Mouse (Mus musculus): ENCODE data around the gene Taar7e. TPM values are rescaled to one million over a fixed set of nuclear protein-coding genes. Genes with fewer than 3 reads are reported as not detected.

Taar7e gene
- polyA plus RNA-seq (2017; shearing (Covaris generic)), result under 1 TPM in 1 of 2 experiments, not detected in 1; 0.53 TPM

DNA sequence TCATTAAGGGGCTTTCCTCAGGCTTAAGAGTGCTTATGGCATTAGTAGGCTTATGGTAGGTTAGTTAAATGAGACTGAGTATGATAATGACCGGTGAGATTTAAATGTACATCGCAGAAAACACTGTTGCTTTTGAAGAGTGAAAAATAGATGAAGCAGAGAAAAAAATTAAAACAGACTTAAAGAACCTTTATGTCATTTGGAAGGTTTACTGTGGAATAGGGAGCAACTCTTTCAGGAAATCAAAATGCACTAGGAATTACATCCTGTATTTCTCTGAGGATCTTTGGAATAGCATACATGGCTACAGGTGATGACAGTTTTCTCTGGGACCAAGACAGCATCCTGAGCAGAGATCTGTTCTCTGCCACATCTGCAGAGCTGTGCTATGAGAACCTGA lies at the start of gene Taar7e:
Gene Taar7e, plus strand, starts transcription at position 301 of the 400 bp plus-strand sequence.

DNA sequence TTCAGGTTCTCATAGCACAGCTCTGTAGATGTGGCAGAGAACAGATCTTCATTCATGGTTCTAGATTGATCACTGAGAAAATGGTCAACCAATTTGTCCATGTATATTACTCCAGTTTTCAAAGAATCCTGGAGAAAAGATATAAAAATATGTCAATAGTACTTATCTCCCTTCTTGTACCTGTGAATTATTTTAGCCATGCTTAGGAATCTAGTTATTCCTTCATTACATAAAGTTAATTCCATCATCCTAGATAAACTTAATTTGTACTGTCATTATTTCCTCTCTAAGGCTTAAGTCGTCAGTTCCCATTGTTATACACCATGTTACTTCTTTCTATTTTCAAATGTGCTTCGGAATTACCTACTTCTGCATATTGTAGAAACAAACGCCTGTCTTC lies 44.0 kb upstream of the Taar7e start, which contains the start of gene Taar7a:
Gene Taar7a, minus strand, starts transcription at position 101 of the 400 bp plus-strand sequence.

DNA sequence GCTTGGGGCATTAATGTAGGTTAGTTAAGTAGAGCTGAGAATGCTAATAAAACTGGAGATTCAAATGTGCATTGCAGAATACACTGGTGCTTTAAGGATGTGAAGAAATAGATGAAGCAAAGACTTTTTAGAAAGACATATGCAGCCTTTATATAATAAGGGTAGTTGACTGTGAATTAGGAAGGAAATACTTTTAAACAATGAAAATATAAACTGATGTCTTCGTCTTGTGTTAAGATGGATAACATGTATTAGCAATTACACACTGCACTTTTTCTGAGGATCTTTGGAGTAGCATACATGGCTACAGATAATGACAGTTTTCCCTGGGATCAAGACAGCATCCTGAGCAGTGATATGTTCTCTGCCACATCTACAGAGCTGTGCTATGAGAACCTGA lies 37.8 kb upstream of the Taar7e start, which contains the start of gene Taar7b:
Gene Taar7b, plus strand, starts transcription at position 301 of the 400 bp plus-strand sequence.

DNA sequence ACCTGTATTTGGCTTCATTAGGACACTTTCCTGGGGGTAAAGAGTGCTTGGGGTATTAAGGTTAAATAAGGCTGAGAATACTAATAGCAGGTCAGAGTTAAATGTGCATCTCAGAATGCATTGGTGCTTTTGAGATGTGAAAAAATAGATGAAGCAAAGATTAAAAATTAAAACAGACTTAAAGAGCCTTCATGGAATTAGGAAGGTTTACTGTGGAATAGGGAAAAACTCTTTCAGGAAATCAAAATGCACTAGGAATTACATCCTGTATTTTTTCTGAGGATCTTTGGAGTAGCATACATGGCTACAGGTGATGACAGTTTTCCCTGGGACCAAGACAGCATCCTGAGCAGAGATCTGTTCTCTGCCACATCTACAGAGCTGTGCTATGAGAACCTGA lies 10.5 kb upstream of the Taar7e start, which contains the start of gene Taar7d:
Gene Taar7d, plus strand, starts transcription at position 301 of the 400 bp plus-strand sequence.

DNA sequence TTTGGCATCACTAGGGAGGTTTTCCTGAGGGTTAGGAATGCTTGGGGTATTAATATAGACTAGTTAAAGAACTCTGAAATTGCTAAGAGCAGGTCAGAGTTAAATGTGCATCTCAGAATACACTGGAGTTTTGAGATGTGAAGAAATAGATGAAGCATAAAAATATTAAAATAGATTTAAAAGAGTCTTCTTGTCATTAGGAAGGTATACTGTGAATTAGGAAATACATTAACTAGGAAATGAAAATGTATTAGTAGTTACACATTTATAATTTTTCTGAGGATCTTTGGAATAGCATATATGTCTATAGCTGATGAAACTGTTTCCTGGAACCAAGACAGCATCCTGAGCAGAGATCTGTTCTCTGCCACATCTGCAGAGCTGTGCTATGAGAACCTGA lies 11.8 kb downstream of the Taar7e start, which contains the start of gene Taar7f:
Gene Taar7f, plus strand, starts transcription at position 301 of the 400 bp plus-strand sequence.

DNA sequence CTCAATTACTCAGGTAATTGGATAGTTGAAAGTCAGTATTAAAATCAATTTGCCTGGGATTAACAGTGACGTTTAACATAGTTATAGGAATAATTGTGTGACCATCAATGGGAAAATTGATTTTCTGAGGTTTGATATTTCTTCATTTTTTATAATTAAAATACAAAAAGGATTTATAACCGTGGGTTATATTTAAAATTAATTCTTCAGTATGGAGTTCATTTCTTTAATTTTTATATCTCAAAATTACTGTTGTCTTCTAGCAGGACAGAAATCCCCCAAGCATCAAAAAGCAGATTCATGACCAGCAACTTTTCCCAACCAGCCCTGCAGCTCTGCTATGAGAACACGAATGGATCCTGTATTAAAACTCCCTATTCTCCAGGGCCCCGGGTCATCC lies 38.8 kb downstream of the Taar7e start, which contains the start of gene Taar8a:
Gene Taar8a, plus strand, starts transcription at position 301 of the 400 bp plus-strand sequence.

Other genes starting within 250 kb of the Taar7e start
- gene Slc18b1, start 240.6 kb upstream of the Taar7e start, polyA plus RNA-seq (2017; shearing (Covaris generic)), result under 1 TPM in 1 of 2 experiments, not detected in 1; 0.10 TPM
- not detected for gene Vnn3, start 186.2 kb upstream of the Taar7e start, polyA plus RNA-seq (2017; shearing (Covaris generic))
- not detected for gene Vnn1, start 142.9 kb upstream of the Taar7e start, polyA plus RNA-seq (2017; shearing (Covaris generic))
- gene Taar1, start 117.3 kb upstream of the Taar7e start, polyA plus RNA-seq (2017; shearing (Covaris generic)), result not detected
- gene Taar2, start 99.0 kb upstream of the Taar7e start, polyA plus RNA-seq (2017; shearing (Covaris generic)), result under 1 TPM in 1 of 2 experiments, not detected in 1; 0.34 TPM
- not detected for gene Taar3, start 88.1 kb upstream of the Taar7e start, polyA plus RNA-seq (2017; shearing (Covaris generic))
- not detected for gene Taar4, start 77.1 kb upstream of the Taar7e start, polyA plus RNA-seq (2017; shearing (Covaris generic))
- gene Taar5, start 66.9 kb upstream of the Taar7e start, polyA plus RNA-seq (2017; shearing (Covaris generic)), result not detected
- not detected for gene Taar6, start 52.0 kb upstream of the Taar7e start, polyA plus RNA-seq (2017; shearing (Covaris generic))
- gene Taar7a, start 44.1 kb upstream of the Taar7e start, polyA plus RNA-seq (2017; shearing (Covaris generic)), result not detected
- not detected for gene Taar7b, start 37.7 kb upstream of the Taar7e start, polyA plus RNA-seq (2017; shearing (Covaris generic))
- gene Taar7d, start 10.4 kb upstream of the Taar7e start, polyA plus RNA-seq (2017; shearing (Covaris generic)), result under 1 TPM in 1 of 2 experiments, not detected in 1; 0.22 TPM
- gene Taar7f, start 11.9 kb downstream of the Taar7e start, polyA plus RNA-seq (2017; shearing (Covaris generic)), result not detected
- not detected for gene Taar8a, start 38.9 kb downstream of the Taar7e start, polyA plus RNA-seq (2017; shearing (Covaris generic))
- not detected for gene Taar8b, start 54.7 kb downstream of the Taar7e start, polyA plus RNA-seq (2017; shearing (Covaris generic))
- not detected for gene Taar8c, start 64.3 kb downstream of the Taar7e start, polyA plus RNA-seq (2017; shearing (Covaris generic))
- gene Taar9, start 71.9 kb downstream of the Taar7e start, polyA plus RNA-seq (2017; shearing (Covaris generic)), result not detected
- gene Stx7, start 111.7 kb downstream of the Taar7e start, polyA plus RNA-seq (2017; shearing (Covaris generic)), result 10 to 100 TPM; 36.0 to 38.5 TPM
- gene Moxd1, start 185.9 kb downstream of the Taar7e start, polyA plus RNA-seq (2017; shearing (Covaris generic)), result not detected

All from activated CD4-positive, CD25-positive, alpha-beta regulatory T cell (primary cell).